Mouse (Mus musculus) forebrain, embryonic 12.5 days (tissue): Measurements from ENCODE around the gene Sf3b3. TPM values are rescaled to one million over a fixed set of nuclear protein-coding genes. Genes with fewer than 3 reads are reported as not detected.

Experiments used
- polyA plus RNA-seq: library from polyadenylated mRNA; unstranded; fragments of >200 nt; fragmentation: Nextera tagmentation; extraction: Ambion mirVana; gene quantifications from 2 replicates; pipeline ENCODE4 v1.2.1, GENCODE M21; 2016

Gene Sf3b3
- polyA plus RNA-seq, 1 experiment from 2014 or later, result 187 TPM

Other genes with a start within 250 kb of the Sf3b3 start
- gene Vac14, start 228.2 kb downstream of the Sf3b3 start, polyA plus RNA-seq, result 27.0 and 29.4 TPM in 2 replicates
- gene Mtss1l, start 125.3 kb downstream of the Sf3b3 start, polyA plus RNA-seq, result 8.9 and 10.0 TPM in 2 replicates
- gene Il34, start 40.9 kb downstream of the Sf3b3 start, polyA plus RNA-seq, result 0.26 and 0.63 TPM in 2 replicates
- 64.5 and 73.6 TPM in 2 replicates for gene Cog4, start 187 bp downstream of the Sf3b3 start, polyA plus RNA-seq
- gene Fuk, start 55.7 kb upstream of the Sf3b3 start, polyA plus RNA-seq, result 13.2 and 14.4 TPM in 2 replicates
- 26.2 and 27.2 TPM in 2 replicates for gene St3gal2, start 73.1 kb upstream of the Sf3b3 start, polyA plus RNA-seq
- 18.8 and 20.7 TPM in 2 replicates for gene Ddx19a, start 151.0 kb upstream of the Sf3b3 start, polyA plus RNA-seq
- 10.5 and 12.0 TPM in 2 replicates for gene Ddx19b, start 185.0 kb upstream of the Sf3b3 start, polyA plus RNA-seq
- 84.6 and 86.4 TPM in 2 replicates for gene Aars, start 186.4 kb upstream of the Sf3b3 start, polyA plus RNA-seq
- gene Exosc6, start 209.6 kb upstream of the Sf3b3 start, polyA plus RNA-seq, result 1.5 TPM in 1 of 2 replicates, not detected in the other
- gene Clec18a, start 245.6 kb upstream of the Sf3b3 start, polyA plus RNA-seq, result 0.43 and 0.63 TPM in 2 replicates
- gene Pdpr, start 247.8 kb upstream of the Sf3b3 start, polyA plus RNA-seq, result 14.4 TPM in 2 replicates